Mouse (Mus musculus): ENCODE results near the gene Ncoa5.

The Ncoa5 gene

DNA sequence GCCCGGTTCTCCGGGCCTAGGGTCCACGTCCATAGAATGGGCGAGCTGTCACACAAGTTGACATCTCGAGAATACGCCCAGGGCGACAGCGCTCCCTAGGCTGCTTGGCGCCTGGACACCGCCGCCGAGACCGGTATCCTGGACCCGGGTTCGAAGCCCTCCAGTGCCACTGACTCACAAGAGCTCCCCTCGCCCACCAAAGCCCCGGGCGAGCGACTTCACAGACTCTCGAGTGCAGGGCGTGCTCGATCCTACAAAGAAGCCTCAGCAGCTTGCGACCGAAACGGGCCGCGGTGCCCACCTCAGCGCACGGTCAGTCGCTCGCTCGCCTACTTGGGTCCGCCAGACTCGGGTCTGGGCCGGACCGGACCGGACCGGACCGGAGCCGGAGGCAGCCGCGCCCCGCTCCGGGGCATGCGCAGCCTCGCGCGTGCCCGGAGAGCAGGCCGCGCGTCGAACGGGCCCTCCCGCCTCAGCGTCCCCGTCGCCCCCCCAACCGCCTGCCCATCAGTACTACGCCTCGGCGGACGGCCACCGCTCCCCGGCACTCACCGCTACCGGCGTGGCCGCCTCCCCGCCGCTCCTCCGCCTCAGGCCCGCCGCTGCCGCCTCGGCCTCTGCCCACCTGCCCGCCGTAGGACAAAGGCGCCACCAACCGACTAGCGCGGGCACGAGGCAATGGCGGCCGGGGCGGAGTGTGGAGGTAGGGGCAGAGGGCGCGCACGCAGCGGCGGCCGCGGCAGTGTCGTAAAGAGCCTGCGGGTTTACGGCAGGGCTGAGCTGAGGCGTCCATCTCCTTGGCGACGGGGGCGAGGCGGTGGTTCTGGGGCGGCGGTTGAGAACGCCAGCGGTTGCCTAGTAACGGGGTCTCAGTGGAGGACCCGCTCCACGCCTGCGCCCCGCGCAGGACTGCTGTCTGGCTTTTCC is at the start of gene Ncoa5:
Gene Ncoa5 (minus strand): TSS at position 737 of the 927 bp plus-strand sequence.
- peak; percentile 99 for DNase-seq (ENCODE audit: low spot score)

DNA sequence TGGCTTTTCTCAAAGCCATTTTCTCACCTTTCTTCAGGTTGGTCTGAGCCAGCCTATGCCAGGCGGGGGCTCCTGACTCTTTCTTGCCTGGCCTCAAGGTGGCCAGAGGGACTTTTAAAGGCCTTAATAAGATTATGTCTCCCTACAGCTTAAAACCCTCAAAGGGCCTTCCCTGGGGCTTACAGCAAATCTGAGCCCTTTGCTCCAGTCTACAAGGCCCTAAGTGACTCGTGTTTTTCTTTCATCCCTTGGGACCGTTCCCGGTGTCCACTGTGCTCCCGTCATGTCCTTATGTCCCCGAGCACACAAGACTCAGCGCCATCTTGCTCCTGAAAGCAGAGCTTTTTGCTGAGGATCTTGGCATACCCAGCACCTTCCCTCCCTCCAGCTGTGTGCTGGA is 46.6 kb upstream of the Ncoa5 start:
- DNase-seq (ENCODE audit: low spot score), result no peak

DNA sequence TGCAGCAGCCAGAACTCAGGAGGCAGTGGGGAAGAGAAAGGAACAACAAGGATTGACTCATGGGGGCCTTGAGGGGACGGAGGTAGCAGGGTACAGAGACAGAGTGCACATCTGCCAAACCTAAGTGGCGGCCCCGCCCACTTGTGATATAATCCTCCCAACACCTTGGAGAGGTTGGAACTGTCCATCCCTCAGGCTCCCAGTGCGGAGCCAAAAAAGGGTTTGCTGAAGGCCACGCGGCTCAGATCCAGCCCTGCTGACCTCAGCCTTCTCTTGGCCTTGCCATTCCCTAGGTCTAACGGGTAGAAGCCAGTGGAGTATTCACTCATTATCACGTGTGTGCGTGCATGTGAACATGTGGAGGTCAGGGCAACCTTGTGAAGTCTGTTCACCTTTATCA is 46.0 kb upstream of the Ncoa5 start:
- no peak for DNase-seq (ENCODE audit: low spot score)

DNA sequence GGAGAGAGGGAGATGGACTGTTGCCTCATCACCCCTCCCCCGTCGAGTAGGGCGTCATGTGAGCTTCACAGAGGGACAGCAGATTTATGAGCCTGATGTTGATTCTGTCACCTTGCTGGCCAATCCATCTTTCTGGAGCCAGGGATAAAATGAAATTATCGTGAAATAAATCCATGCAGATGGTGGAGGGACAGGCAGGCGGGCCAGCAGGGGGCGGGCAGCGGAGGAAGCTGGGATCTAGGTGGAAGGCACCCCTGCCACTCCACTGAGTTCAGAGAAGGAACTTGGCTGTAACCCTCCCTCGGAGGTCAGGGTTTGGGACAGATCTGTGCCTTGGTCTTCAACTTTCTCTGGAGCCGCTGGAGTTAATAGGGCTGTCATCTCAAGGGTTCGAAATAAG is 43.9 kb upstream of the Ncoa5 start:
- DNase-seq (ENCODE audit: low spot score), result no peak

DNA sequence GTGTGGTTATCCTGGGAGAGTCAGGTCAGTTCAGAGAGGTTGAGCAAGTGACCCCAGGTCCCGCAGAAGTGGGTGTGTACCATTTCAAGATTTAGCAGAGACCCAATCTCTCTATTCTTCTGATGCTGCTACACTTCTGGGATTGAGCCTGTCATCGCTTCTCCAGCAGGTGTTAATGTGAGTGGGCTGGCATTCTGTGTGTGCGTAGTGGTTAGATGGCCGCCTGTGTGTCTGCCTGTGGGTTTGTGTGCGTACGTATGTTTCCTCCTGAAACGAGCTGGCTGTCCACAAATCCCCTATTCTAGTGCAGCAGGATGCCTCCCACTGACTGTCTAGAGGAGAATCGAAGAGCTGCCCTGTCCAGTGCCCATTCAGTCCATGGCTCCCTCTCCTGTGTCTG is 43.4 kb upstream of the Ncoa5 start:
- no peak for DNase-seq (ENCODE audit: low spot score)

DNA sequence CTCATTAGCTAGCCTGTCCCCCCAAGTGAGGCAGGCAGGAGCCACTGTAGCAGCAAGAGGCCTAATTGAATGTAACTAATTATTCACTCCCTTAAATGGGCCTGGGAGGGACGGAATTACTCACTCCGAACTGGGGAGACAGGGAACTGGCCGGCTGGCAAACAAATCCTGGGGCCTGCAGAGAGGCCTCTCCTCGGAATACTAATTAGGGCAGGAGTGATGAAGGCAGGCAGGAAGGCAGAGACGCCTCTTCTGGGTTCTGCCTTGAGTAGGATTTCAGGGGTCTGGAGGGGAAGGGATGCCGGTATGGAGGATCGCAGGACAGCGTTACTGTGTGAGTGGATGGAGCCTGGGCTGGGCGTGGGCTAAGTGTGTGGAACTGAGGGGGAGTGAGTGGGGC is 42.4 kb upstream of the Ncoa5 start:
- no peak for DNase-seq (ENCODE audit: low spot score)

DNA sequence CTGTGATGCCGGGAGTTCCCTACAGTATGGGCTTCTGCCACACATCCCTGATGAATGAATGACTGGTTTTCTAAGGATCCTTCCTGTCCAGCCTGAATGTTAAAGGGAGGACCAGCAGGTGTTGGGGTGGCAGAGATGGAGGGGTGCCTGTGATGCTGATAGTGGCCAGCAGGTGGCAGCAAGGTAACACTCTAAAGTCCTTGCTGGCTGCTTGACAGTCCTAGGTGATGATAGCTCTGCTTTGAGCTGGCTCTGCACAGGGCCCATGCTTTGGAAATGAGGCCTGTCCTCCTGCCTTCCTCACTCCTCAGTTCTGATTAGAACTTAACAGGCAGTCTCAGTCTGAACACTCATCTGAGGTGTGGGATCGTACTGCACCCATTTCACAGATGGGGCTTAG is 40.3 kb upstream of the Ncoa5 start:
- peak; percentile 51 for DNase-seq (ENCODE audit: low spot score)

DNA sequence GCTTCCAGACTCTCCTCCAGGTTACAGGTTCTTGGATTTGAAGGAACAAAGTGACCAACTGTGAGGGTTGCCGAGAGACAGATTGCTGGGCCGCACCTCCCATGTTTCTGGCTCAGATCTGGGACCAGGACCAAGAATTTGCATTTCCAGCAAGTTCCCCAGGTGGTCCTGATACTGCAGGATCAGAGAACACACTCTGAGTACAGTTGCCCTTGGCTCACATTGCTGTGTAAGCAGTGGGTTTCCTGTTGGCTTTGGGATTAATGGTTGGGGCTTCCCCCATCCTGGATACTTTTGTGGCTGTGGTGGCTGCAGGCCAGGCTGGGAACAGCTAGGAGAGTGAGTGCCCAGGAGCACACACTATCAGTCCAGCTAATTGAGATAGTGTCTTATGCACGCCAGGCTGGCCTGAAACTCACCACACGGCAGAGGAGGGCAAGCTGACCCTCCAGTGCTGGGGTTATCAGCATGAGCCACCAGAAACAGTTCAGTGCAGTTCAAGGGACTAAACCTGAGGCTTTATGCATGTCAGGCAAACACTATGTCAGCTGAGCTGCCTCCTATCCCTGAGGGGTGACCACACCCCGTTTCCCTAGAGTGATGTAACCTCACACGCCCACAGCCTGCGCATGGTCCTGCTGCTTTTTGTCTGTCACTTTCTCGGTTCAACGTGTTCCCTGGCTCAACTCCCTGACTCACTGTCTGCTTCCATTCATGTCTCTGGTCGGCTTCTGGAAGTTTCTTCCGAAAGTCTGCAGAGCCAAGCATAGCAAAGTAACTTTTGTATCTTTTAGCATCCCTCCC is 39.6 kb upstream of the Ncoa5 start:
- peak; percentile 38 for DNase-seq (ENCODE audit: low spot score)

DNA sequence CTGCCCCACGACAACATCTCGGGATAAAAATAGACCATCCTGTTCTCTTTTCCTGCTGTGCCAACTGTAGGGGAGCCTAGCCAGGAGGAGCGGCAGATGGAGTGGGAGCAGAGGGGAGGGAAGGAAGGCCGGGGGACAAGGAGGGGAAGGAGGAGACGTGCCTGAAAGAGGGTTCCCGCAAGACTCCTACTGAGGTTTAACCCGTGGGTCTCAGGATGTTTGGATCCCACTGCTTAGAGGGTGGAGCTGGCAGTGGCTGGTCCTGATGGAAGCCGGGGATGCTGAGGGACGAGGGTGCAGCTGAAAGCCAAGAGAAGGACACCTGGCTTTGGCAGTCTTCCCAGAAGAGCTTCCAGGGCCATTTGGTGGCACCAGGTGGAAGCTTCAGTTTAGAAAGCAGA is 38.7 kb upstream of the Ncoa5 start:
- DNase-seq (ENCODE audit: low spot score), result no peak

DNA sequence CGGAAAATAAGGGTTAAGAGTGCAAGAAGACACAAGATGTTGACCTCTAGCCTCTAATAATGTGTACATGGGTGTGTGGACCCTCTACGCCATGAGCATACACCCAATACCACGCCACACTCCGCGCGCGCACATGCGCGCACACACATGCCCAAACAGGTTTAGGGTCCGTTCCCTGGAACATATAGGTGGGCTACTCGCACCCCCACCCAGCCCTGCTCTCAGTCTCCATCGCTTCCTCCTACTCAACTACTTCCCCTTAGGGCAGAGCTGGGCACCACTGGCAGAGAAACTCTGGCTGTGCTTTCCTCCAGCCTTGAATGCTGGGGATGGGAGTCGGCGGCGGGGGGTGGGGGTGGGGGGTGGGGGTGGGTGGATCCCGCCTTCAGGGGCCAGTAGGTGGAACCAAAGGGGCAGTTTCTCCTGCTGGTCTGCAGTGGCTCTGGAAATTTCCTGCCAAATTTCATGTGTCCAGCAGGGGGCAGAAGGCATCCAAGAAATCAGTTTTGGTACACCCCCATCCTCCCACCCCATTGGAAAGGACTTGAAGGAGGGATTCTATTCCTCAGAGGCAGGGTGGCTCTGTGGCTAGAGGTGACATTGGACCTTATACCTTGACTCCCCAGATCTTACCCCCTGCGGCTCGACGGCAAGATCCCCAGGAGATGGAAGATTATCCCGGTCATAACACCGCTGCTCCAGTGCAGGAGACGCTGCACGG is 35.6 kb upstream of the Ncoa5 start:
- no peak for DNase-seq (ENCODE audit: low spot score)

DNA sequence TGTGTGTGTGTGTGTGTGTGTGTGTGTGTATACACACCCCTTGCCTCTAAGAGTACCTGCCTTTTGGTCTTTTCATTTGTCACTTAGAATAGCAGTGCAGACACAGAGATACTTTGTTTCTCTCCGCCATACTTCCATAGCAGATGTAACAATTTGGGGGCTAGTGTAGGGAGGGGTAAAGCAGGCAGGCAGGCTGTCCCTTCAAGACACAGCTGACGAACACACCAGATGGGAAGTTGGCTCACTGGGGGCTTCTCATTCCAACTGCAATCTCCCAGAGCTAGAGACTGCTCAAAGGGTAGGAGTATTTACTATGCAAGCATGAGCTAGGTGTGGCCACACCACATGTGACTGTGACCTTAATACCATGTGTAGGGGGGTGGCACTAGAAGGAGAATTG is 34.1 kb upstream of the Ncoa5 start:
- peak; percentile 22 for DNase-seq (ENCODE audit: low spot score)

DNA sequence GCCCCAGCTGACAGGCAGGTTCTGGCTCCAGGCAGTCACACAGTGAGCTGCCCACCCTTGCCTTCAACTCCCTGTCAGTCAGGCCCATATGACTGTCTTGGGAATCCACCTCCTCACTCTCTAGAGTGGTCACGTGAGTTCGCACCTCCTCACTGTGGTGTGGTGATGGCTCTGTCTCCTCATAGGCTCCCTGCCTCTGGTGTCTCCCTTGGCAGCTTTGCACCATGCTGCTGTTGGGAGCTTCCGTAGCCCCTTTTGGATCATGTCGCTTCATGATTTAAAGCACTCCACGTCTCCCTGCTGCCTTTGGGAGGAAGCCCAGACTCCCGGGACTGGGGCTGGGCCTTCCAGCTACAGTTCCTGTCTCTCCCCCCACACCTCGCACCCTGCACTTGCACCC is 29.8 kb upstream of the Ncoa5 start:
- DNase-seq (ENCODE audit: low spot score), result no peak

DNA sequence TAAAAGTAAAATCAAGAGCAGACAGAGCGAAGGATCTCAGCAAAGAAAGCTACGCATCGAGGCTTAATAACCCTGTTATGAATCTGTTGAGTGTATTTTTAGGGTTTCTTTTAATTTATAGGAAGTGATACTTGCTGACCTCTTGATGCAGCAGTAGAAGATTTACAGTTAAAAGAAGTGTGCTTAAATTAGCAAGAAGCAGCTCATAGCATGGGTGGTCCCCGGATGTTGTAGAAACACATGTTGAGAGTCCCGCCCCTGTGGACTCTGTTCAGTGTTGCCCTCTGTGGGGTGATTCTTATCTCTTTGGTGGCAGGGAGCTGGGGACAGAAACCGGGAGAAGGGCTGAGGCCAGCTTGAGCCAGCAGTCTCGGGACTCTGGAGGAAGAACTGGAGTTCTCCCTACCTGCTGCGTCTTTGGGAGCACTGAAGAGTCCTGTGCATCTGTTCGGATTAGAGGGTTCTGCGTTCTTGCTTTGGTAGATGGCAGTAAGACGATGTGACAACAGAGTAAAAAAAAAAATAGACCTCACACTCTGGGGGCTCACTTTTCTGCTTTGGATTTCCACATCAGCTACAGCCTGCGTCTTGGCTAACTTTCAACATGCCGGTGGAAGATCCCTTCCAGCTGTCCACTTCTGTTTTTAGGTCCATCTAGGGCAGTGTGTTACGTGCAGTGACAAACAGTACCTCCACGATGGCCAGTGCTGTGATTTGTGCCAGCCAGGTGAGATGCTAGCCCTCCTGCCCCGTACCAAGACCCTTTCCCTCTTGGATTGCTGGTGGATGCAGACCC is 27.2 kb upstream of the Ncoa5 start:
- DNase-seq (ENCODE audit: low spot score), result no peak

DNA sequence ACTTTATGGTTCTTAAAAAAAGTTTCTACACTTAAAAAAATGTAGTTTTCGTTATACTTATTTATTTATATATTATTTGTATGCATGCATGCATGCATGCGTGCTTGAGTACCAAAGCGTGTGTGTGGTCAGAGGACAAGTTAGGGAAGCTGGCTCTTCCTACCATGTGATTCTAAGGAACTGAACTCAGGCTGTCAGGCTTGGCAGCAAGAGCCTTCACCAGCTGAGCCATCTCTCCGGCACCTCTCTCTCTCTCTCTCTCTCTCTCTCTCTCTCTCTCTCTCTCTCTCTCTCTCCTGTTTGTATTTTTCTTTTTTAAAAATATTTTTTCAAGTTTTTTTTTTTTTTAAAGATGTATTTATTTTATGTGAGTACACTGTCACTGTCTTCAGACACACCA is 25.3 kb upstream of the Ncoa5 start:
- DNase-seq (ENCODE audit: low spot score), result no peak

DNA sequence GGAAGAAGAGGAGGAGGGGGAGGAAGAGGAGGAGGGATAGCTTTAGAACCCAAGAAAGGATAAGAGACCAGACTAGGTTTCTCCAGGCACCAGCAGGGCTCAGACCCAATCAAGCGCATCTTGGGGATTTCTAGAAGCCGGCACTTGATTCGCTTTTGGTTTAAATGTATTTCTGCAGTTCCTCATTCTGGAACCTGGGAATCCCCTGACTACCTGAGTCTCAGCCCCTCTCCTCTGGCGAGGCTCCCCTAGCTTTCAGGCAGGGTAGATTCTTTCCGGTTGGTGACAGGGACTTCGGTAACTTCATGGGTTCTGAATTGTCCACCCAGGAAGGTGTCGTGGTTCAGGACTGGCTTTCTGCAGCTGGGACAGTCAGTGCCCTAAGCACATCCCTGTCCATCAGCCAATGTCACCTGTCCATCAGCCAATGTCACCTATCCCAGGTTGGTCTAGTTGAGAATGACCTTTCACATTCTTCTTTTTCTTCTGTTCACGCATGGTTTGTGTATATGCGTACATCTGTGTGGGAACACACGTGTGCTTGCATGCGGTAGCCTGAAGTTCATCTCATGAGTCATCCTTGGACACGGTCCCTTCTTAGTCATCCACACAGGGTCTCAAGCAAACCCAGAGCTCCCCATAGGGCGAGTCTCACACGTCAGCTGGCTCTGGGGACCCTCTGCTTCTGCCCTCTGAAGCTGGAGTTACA is 21.9 kb upstream of the Ncoa5 start:
- no peak for DNase-seq (ENCODE audit: low spot score)

DNA sequence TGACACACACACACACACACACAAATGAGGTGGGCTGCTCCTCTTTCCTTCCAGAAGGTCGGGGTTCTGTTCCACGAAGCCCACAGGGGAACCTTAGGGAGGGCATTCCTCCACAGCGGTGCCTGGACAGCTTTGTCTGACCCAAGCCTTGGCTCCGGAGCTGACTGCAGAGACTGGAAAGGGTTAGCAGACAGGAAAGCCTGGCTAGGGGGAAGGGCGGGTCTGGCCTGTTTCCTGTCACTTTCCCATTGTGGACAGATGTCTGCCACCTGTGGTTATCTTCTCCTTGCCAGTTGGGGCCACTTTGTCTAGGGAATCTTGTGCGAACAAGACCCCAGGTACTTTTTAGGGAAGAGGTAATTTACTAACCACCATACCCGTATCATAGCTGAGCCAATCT is 21.2 kb upstream of the Ncoa5 start:
- DNase-seq (ENCODE audit: low spot score), result no peak

DNA sequence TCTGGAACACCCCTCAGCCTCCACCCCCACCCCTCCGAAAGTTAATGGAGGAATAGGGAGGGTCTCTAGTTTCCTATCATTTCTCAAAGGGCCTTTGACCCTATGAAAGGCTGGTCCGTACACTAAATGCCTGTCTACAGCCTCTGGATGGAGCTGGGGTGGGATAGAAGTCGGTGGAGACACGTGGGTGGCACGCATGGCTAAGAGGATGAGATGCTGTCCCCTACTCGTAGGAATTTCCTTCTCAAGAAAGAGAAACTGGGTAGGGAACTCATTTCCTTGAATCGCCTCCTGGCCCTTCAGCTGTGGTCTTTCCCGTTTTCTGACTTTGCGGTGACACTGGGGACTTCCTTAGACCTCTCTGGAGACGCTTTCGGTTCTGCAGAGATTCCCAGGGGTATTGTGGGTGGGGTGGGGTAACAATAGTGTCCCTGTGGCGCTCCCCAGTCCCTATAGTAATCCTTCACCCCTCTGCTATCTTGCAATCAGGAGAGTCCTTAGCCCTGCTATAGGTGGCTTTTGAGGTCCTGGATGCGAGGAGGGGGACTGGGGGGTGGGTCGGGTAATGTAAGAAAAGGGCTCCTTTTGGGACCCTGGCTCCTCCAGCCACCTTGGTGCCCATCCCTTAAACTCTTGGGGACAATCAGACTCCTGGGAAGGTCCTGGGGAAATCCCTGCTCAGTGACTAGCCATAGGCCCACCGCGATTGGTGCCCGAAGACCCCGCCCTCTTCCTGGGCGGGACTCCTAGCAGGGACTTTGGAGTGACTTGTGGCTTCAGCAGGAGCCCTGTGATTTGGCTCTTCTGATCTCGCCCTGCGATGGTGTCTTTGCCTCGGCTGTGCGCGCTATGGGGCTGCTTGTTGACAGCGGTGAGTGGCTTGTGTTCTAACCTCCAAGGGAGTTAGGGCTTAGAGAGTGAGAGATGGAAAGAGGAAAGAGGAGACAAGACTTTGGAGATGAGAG is 20.5 kb upstream of the Ncoa5 start, which contains the start of gene Cd40:
Gene Cd40 (plus strand): TSS at position 740 of the 965 bp plus-strand sequence.
- DNase-seq (ENCODE audit: low spot score), result no peak

DNA sequence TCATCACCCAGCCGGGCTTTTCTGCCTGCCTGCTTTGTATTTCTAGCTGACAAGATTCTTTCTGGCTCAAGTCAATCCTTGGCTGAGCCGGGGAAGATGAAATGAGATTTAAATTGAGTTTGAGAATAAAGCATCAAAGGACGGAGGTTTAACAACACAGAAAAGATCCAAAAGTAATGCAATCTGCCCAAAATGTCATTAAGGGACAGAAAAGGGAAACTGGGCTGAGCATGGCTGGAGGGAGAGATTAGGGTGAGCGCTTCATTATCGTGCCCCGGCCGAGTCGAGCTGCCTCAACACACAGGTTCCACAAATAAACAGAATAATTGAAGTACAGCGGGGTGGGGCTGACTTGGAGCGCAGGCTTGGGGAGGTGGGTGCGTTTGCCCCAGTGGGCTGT is 16.9 kb upstream of the Ncoa5 start:
- DNase-seq (ENCODE audit: low spot score), result no peak

DNA sequence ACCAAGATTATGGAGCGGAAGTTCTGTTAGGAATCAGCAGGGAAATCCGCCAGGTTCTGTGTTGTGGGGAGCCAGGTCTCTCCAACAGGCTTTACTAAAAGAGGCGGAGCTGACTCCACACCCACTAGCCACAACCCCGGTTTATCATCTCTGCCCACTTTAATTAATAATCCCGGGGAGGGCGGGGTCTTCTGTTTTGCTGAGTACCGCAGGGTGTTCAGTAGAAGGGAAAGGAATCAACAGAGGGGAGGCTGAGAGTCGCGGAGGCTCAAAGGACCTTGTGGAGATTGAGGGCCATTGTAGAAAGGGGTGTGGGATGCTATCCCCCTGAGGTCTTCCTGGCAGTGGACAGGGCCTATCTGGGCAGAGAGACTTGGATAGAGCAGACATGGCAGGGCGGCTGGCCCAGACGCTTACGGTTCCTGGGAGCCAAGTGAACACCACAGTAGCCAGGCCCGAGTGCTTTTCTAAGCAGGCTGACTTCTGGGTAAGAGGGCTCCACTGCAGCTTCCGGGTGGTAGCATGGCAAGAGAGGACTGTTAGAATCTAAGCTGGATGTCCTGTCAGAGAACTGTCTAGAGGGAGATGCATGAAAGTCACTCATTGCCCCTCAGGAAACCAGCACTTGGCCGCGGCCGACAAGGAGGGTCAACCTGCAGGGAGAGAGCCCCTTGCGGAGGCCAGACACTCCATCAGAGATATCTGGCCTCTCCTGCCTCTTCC is 16.3 kb upstream of the Ncoa5 start:
- no peak for DNase-seq (ENCODE audit: low spot score)
